Mouse (Mus musculus): ENCODE measurements around the gene Rab11fip4.
A peak's percentile ranks its signal among the peaks of the same experiment; 100 is the strongest.

Gene Rab11fip4

DNA sequence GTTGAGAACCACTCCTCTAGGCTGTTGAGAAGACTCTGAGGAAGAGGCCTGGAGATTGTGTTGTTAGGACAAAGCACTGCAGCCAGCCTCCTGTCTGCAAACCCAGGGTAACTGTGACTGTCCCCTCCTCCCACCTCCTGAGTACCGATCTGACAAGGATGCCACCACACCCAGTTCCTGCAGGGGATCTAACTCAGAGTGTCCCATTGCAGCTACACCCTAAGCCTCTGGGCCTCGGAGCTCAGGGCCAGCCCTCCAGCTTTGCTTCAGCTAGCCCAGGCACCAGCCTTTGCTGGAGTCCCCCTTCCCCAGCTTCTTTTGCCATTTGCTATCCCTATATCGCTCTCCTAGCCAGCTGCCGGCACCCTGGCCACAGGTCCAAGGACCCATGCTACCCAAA is 22.7 kb downstream of the Rab11fip4 start:
- DNase-seq (ENCODE audit: inconsistent age in 2 of 2, low spot score in 1 of 2), result no peak

DNA sequence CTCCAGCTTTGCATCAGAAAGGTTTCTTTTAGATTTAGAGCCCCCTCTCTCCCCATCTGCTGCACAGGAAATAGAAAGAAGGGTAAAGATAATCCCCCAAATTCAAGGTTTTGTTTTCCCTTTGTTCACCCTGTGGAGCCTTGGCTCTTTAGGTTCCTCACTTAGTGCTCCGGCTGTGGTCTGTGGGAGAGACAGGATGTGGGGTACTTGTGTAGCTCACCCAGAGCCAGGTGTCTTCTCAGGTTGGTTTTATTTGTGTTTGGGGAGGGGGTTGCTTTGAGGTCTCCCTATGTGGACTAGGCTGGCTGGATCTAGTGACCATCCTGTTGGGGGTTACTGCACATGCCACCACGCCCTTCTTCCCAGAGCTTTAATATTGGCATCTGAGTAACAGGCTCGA is 23.9 kb downstream of the Rab11fip4 start:
- no peak for DNase-seq (ENCODE audit: inconsistent age in 2 of 2, low spot score in 1 of 2)

DNA sequence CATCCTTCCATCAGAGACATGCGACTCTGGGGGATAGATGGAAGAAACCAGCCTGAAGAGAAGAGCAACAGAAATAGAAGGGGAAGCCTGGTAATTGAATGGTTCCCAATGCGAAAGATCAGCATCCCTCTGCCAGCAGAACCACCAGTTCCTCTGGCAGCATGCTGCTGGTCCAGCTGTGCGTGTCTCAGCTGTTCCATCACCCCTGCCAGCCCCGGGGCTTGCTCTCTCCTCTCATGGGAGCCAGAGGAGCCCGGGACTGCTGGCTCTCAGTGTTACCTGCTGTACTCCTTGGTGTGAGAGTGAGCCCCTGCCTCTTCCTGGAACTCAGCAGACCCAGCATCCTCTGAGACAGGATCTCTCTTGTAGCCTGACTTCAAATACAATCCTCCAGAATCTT is 24.9 kb downstream of the Rab11fip4 start:
- no peak for DNase-seq (ENCODE audit: inconsistent age in 2 of 2, low spot score in 1 of 2)

DNA sequence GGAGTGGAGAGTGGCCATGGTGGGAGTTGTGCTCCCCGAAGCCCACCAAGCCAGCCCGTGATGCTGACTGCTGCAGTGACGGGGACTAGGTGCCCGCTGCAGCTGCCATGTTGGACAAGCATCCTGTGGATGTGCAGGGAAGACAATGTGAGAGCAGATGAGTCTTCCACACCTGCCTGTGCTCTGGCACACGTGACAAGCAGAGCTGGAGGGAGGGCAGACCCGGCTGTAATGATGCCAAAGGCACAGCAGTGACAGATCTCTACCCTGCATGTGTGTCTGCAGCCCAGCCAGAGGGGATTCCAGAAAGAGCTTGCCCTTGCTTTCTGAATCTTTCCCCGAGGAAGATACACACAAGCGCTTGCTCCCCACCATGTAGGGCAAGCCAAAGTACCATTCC is 27.0 kb downstream of the Rab11fip4 start:
- no peak for DNase-seq (ENCODE audit: inconsistent age in 2 of 2, low spot score in 1 of 2)

DNA sequence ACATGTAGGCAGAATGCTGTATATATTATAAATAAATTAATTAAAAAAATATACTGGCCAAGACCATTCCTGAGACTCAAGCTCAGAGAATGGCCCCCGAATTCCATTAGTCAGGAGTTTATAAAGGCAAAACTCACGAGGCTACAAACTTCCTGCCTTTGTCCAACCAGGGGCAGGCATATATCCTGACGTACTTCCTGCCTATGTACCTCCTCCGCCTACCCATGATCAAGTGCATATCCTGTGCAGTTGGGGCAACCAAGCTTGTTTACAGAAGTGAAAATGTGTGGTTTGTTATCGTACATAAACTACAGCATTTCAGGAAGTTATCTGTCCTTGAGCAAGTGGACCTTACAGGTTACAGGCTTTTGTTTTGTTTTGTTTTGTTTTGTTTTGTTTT is 32.0 kb downstream of the Rab11fip4 start:
- no peak for DNase-seq (ENCODE audit: inconsistent age in 2 of 2, low spot score in 1 of 2)

DNA sequence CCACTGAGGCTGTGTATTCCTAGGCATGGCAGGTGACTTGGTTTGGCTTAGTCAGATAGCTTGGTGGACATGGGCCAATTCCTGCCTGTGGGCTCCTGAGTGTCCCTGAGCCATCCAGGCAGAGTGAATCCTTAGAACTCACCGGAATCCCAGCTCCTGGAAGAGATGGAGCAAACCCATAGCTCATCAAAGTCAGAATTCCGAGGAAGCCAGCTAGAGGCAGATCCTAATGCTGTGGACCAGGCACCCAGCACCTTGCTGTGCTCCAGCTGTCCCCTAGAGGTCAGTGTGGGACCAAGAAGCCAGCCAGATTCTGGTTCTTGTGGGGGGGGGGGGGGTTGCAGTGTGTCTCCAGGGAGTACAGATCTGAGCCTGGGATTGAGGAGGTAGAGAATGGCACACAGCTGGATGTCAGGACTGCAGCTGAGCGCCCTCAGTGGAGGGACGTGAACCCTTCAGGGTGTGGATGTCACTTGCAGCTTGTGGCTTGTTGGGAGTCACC is 33.8 kb downstream of the Rab11fip4 start:
- DNase-seq (ENCODE audit: inconsistent age in 2 of 2, low spot score in 1 of 2), result peak; percentile 62 to 89

DNA sequence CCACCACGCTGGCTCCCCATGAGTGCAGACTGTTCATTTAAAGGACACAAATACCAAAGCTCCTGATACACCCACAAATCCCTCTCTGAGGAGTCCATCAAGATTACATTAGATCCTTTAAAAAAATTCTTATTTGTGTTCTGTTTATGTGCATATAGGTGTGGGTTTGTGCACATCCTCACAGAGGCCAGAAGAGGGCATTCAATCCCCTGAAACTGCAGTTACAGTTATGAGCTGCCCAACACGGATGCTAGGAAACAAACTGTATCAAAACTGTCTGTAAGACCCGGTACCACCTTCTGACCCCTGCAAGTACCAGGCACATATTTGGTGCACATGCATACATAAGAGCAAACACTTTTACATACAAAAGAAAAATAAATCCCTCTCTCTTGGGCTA is 37.7 kb downstream of the Rab11fip4 start:
- DNase-seq (ENCODE audit: inconsistent age in 2 of 2, low spot score in 1 of 2), result no peak

DNA sequence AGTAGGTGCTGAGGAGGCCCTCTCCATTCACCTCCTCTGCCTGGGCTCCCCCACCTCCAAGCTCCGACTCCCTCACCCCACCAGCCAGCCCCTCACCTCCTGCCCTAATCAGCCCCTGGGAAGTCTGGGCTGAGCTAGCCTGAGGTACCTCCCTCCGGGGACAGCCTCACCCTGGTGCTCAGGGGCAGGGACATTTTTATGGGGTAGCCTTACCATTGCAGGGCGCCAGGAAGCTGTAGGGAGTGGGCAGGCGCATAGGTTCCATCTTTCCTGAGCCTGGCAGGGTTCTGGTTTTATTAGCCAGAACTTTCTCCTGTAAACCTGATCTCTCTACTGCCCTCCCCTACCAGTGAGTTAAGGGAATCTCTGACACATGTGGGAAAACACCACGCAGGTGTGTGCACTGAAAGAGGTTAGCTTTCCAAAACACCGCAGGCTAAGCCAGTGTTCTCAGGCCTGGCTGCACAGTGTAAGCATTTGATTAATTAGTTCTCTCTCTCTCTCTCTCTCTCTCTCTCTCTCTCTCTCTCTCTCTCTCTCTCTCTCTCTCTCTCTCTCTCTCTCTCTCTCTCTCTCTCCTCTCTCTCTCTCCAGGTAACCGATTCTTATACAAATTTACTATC is 38.9 kb downstream of the Rab11fip4 start:
- DNase-seq (ENCODE audit: inconsistent age in 2 of 2, low spot score in 1 of 2), result no peak

DNA sequence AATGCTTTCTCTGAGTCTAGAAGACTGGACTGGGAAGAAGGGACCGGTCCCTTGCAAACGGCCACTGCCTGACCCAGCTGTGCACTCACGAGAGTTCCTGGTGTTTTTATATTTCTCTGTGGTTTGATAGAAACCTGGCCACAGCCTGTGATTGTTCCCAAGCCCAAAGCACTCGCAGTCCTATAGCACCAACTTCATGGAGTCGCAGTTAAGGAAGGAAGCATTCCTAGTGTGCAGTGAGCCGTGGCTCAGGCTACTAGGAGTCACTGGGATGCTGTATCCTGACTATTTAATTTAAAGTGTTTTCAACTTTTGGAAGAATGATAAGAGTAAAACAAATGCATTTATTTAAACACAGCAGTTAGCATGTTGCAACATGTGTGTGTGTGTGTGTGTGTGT is 39.5 kb downstream of the Rab11fip4 start:
- no peak for DNase-seq (ENCODE audit: inconsistent age in 2 of 2, low spot score in 1 of 2)

DNA sequence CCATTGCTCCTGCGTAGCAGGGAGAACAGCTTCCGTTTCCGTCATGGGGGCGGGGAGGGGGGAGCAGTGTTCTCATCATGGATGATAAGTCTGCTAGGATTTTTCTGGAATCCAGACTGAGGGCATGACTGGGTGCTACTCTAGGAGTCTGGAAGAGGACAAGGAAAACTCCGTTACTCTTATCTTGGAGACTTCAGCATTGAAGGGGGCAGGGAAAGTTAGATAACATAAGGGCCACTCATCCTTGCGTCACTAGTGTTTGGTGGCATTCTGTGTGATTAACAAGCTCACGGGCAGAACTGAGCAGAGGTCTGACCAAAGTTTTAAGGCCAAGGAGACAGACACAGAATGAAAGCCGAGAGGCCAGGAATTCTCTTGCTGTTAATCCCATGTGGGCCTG is 42.4 kb downstream of the Rab11fip4 start:
- DNase-seq (ENCODE audit: inconsistent age in 2 of 2, low spot score in 1 of 2), result peak; percentile 33 to 69

DNA sequence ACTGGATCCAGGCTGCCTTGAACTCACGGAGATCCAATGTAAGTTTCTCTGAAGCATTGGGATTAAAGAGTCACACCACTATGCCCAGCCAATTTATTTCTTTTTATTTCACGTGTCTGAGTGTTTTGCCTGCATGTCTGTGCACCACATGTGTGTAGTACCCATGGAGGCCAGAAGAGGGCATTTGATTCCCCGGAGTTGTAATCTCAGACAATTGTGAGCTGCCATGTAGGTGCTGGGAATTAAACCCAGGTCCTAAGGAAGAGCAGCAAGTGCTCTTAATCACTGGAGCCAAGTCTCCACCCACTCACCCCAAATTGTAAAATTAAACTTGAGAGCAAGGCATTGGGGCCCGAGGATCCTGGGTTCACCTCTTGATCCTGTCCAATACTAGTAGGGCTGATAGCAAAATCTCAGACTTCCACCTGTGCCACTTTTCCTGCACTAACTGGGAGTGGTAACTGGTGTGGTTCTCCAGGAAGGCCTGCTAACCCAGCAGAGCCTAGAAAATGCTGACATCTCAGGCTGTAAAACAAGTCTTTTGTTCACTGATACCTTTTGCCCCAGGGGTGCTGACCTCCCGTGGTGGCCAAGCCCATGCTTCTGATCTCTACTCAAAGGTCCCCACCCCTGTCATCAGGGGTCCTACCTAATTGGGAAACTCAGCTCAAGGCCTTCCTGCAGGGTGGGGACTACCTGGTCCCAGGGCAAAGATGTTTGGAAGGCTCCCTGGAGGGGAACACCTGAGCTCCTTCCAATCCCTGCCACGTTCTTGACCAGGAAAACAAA is 44.8 kb downstream of the Rab11fip4 start:
- DNase-seq (ENCODE audit: inconsistent age in 2 of 2, low spot score in 1 of 2), result no peak

DNA sequence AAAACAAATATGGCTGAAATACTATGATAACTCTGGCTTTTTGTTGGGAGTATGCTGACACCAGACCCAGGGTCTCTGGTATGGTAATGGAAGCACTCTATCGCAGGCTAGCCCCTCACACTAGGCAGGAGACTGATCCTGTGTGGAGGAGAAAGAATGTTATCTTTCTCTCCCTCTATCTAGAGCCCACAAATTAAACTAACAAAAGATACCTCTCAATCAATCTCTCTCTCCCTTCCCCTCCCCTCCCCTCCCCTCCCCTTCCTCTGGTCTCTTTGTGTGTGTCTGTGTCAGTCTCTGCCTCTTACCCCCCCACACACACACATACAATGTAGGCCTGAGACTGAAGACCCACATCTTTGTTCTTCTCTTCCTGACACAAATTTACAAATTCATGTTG is 45.5 kb downstream of the Rab11fip4 start:
- DNase-seq (ENCODE audit: inconsistent age in 2 of 2, low spot score in 1 of 2), result no peak

DNA sequence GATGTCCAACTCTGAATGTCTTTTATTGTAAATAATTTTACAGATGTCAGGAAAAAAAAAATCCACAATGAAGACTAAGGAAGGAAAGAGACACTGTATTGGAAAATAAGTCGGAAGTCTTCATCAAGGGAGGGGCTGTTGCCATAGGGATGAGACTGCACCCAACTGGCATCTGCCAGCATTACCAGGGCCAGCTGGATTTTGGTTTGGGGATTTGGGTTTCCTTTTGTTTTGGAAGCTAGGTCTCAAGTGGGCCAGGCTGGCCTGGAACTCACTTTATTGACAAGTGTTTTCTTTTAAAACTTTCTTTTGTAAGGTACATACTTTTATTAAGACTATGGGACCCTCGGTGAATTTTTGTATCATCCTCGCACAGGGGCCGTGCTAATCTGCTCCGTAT is 47.7 kb downstream of the Rab11fip4 start:
- DNase-seq (ENCODE audit: inconsistent age in 2 of 2, low spot score in 1 of 2), result no peak

DNA sequence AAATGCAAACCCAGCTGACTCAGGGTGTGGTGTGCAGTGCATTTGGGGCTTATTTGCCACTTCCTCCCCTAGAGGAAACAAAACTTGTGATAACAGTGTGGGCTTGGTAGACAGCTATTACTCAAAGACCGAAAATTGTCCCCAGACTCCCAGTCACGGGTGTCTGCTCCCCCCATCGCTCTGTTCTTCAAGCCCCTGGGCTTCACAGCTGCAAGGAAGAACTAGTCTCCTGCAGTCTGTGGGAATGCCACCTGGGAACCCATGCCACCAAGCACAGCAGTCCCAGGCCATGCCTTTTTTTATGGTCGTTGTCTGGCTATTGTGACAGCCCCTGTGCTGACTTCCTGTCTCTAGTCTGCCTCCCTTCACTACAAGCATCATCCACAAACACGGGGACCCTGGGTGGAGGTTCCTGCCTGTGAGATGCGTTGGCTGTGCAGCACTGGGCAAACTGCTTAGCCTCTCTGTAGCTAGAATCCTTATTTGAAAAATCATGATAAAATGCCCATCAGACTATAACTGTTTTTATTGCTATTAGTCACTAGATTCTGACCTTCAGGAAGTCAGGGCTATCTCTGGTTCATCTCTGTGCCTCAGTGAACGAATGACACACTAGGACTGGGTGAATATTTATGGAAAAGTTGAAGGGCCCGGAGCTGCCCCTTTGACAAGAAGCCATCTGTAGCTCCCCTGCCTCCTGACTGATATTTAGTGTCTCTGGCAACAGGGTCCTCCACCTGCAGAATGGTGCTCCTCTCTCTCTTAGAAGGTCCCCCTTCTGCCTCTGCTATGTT is 50.1 kb downstream of the Rab11fip4 start:
- DNase-seq (ENCODE audit: inconsistent age in 2 of 2, low spot score in 1 of 2), result peak in 1 of 2 experiments; percentile 59

DNA sequence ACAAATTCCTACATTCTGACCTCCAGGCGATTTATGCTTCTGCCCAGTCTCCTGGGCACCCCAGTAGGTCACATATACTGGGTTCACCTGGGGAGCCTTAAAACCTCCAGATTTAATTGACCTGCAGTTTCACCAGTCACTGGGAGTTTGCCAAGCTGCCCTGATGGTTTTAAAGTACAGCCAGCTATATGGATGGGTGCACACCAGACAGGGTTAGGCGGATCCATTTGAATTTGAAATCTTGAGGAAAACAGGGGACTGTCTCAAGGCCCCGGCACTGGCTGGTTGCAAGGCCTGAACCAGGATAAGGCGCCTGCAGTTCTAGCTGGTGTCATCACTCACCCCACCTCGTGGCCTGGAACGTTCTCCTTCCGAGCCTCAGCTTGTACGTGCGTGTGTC is 52.7 kb downstream of the Rab11fip4 start:
- DNase-seq (ENCODE audit: inconsistent age in 2 of 2, low spot score in 1 of 2), result no peak

DNA sequence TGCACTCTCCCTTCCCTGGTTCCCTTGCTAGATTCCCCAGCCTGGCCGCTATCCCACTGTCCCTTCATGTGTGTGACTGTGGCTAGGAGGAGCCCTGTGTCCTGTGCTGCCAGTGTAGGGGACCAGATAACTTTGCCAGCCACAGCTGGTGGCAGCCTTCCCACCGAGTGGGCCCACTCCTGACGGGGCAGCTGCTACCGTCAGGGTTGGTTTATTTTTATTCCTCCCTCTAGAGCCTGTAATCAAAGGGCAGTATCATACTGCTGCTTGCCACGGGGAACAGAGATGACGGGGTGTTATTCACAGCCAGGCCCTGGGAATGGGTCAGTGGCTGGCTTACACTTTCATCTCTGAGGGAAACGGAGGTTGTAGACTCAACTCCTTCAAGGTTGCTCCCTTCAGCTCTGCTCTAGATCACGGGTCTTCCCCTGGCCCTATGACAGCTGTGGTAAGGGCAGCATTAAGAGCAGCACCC is 53.7 kb downstream of the Rab11fip4 start:
- DNase-seq (ENCODE audit: inconsistent age in 2 of 2, low spot score in 1 of 2), result no peak

DNA sequence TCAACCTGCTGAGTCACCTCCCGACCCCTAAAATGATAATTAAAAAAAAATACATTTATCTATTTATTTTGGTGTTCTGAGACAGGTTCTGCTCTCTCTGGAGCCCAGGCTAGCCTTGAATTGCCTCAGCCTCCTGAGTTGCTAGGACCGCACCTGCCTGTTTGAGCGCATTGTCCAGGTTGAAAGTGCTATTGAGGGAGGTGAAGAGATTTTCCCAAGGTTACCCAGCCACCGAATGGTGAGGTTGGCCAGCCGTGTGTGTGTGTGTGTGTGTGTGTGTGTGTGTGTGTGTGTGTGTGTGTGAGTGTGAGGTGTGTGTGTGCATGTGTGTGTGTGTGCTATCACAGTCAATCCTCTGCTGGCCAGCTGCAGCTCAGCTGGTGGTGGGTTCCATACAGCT is 55.0 kb downstream of the Rab11fip4 start:
- DNase-seq (ENCODE audit: inconsistent age in 2 of 2, low spot score in 1 of 2), result no peak

DNA sequence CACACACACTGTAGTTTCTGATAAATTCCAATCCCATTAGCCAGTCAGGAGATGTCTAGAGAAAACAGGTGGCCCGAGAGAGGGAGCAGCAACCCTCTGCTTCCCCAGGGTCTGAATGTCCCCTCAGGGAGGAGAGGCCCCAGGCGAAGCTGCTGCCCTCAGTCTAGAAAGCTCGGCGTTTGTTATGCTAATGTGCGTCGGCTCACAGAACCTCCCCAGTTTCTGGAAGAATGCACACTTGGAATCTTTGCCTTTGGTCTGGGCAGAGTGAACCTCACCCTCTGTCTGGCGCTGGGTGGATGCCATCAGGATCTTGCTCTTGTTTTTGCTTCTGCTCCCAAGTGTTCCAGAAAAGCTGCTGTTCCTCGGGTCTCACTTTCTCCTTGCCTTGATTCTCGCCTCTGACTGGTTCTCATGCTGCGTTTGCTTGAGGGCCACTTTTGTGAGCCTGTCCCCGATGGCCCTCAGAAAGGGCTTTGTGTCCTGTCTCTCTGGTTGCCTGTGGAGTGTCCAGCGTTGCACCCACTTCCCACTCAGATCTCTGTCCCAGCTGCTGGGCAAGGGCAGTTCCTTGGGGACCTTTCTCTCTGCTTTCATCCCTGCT is 55.6 kb downstream of the Rab11fip4 start:
- DNase-seq (ENCODE audit: inconsistent age in 2 of 2, low spot score in 1 of 2), result no peak

DNA sequence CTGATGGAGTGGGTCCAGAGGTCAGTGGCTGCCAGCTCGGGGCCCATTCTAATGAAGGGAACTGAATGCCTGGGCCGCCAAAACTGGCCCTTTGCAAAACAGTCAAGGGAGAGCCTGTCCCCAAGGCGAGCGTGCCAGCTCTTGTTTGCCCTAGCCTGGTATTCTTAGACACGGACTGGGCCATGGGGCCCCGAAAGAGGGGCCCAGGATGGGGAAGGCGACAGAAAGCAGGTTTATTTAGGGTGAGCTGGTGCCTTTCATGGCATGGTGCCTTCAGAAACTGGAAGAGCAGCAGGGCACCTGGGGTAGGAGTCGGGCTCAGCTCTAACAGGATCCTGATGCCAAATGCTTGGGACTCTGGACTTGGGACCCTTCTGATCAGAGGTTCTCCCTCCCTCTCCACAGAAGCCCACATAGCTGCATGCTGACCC is 56.1 kb downstream of the Rab11fip4 start:
- DNase-seq (ENCODE audit: inconsistent age in 2 of 2, low spot score in 1 of 2), result peak in 1 of 2 experiments; percentile 66

DNA sequence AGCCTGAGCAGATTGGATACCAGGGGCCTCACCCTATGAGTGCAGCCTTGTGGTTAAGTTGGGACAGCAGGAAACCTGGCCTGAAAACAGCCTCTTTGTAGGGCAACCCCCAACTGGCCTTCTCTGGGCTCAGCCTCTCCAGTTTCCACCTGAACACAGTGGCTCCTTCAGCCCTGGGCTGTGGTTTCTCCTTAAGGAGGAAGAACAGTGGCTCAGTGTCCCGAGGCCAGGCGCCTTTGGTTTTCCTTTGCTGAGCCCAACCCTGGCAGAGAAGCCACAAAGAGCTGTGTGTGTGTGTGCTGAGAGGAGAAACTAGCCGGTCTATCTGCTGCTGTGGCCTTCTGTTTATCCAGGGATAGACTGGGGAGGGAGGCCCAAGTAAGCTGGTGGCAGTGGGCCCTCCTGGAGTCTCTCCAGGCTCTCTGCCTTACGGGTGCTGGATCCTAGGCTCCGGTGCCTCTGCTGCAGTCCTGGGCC is 59.4 kb downstream of the Rab11fip4 start:
- no peak for DNase-seq (ENCODE audit: inconsistent age in 2 of 2, low spot score in 1 of 2)

DNA sequence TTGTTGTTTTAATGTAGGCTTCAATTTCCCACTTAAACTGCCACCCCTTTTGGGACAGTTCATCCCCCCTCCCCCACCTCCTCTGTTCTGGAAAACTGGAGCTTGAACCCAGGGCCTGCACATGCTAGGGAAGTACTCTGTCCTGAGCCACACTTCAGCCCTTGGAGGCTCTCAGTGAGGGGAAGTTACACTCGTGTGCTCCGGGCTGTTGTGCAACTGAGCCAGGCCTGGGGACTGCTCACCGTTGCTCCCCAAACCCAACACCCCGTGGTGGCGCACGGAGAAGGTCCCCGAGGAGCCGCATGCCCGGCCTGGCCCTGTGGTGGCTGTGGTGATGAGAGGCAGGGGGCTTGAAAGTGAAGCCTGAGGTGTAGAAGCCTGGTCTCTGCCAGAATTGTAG is 61.2 kb downstream of the Rab11fip4 start:
- no peak for DNase-seq (ENCODE audit: inconsistent age in 2 of 2, low spot score in 1 of 2)
